Mouse (Mus musculus): ENCODE data around the gene Pard3.

Pard3 gene

GRCm38 (mm10) chr8:127608541-127609270 is 545.0 kb downstream of the Pard3 start:
- no peak for DNase-seq (ENCODE audit: low spot score in 2 of 2)

GRCm38 (mm10) chr8:127609316-127609715 is 545.6 kb downstream of the Pard3 start:
- DNase-seq (ENCODE audit: low spot score in 2 of 2): no peak

- DNase-seq (ENCODE audit: low spot score in 2 of 2): no peak
Observed at GRCm38 (mm10) chr8:127614206-127614605, 550.5 kb downstream of the Pard3 start.

- no peak for DNase-seq (ENCODE audit: low spot score in 2 of 2)
Observed at GRCm38 (mm10) chr8:127616681-127617080, 553.0 kb downstream of the Pard3 start.

GRCm38 (mm10) chr8:127622137-127622536 is 558.4 kb downstream of the Pard3 start:
- no peak for DNase-seq (ENCODE audit: low spot score in 2 of 2)

GRCm38 (mm10) chr8:127638232-127639087 is 574.8 kb downstream of the Pard3 start:
- no peak for DNase-seq (ENCODE audit: low spot score in 2 of 2)

GRCm38 (mm10) chr8:127639088-127639453 is 575.4 kb downstream of the Pard3 start:
- no peak for DNase-seq (ENCODE audit: low spot score in 2 of 2)

GRCm38 (mm10) chr8:127655559-127655958 is 591.9 kb downstream of the Pard3 start:
- no peak for DNase-seq (ENCODE audit: low spot score in 2 of 2)
